Mouse (Mus musculus) liver, embryonic 15.5 days (tissue): ENCODE measurements around the gene Sec14l3. TPM values are rescaled to one million over a fixed set of nuclear protein-coding genes. Genes with fewer than 3 reads are reported as not detected.
A peak's percentile ranks its signal among the peaks of the same experiment; 100 is the strongest.

ENCODE experiments used
- ATAC-seq: fragments of 200-750 bp; cut with Nextera tagmentation; 2 replicates; pipeline ENCODE4 v1.8.0; 2017; ENCODE audit warnings: moderate number of reproducible peaks, mild to moderate bottlenecking, moderate library complexity; ENCODE audit not compliant: insufficient read depth
- H3K27ac ChIP-seq: fragments of 300-500 bp; sonication (generic); replicated peaks from 2 replicates; pipeline ENCODE4 v1.5.1; 2015; ENCODE audit warnings: mild to moderate bottlenecking, inconsistent platforms
- H3K27me3 ChIP-seq: fragments of 300-500 bp; sonication (generic); 2 replicates; pipeline ENCODE4 v1.6.1; 2015; ENCODE audit warnings: mild to moderate bottlenecking, inconsistent platforms
- H3K36me3 ChIP-seq: fragments of 300-500 bp; sonication (generic); replicated peaks from 2 replicates; pipeline ENCODE4 v1.6.1; 2015; ENCODE audit warnings: moderate library complexity, mild to moderate bottlenecking, inconsistent platforms
- H3K4me1 ChIP-seq: fragments of 300-500 bp; sonication (generic); replicated peaks from 2 replicates; pipeline ENCODE4 v1.6.1; 2015; ENCODE audit warnings: inconsistent platforms
- H3K4me2 ChIP-seq: fragments of 300-500 bp; sonication (generic); 2 replicates; pipeline ENCODE4 v1.6.1; 2015; ENCODE audit warnings: moderate library complexity, mild to moderate bottlenecking, inconsistent platforms
- H3K4me3 ChIP-seq: fragments of 300-500 bp; sonication (generic); replicated peaks from 2 replicates; pipeline ENCODE4 v1.5.1; 2015; ENCODE audit warnings: mild to moderate bottlenecking, inconsistent platforms
- H3K9ac ChIP-seq: fragments of 300-500 bp; sonication (generic); 2 replicates; pipeline ENCODE4 v1.6.1; 2015; ENCODE audit warnings: moderate library complexity, mild to moderate bottlenecking, inconsistent platforms
- H3K9me3 ChIP-seq: fragments of 300-500 bp; sonication (generic); replicated peaks from 2 replicates; pipeline ENCODE4 v1.6.1; 2016; ENCODE audit warnings: inconsistent platforms
- WGBS: fragments of 180-500 bp; shearing (Covaris S2); methylation state at CpG from one replicate; pipeline ENCODE4 v1.1.7; 2015; ENCODE audit warnings: mixed read lengths; ENCODE audit not compliant: insufficient replicate concordance; 5-methylcytosine and 5-hydroxymethylcytosine counted together
- polyA plus RNA-seq: library from polyadenylated mRNA; unstranded; fragments of >200 nt; fragmentation: Nextera tagmentation; extraction: Ambion mirVana; gene quantifications from 2 replicates; pipeline ENCODE4 v1.2.1, GENCODE M21; 2015

Gene Sec14l3
- polyA plus RNA-seq, 1 experiment from 2014 or later = not detected

DNA sequence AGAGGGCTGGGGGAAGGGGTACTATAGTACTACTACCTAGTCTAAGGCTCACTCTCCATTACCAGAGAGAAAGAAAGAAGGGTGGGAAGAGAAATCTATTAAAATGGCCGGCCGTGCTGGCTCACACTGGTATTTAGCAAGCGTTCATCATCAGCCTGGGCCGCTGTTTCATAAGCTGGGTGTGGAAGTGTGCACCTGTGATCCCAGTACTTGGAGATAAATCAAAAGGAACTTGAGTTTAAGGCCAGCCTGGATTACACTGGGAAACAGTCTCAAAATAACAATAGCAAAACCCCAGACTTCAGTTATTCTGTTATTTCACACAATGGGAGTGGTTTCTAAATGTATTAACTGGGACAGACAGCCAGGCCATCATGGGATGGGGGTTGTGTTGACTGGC lies 2.1 kb upstream of the Sec14l3 start:
- Histone ChIP-seq H3K9me3 (no peaks in the 10 kb centered on the region), H3K27me3 (no peaks in the 10 kb centered on the region), H3K4me2 (no peak overlapping the region), H3K9ac (no peak overlapping the region), H3K27ac (no peak overlapping the region), H3K4me3 (no peak overlapping the region), H3K36me3 (no peaks in the 10 kb centered on the region), H3K4me1 (no peaks in the 10 kb centered on the region)
- ATAC-seq = no peak
- 71% methylated on average over 4 of the region's 4 CpGs for WGBS

DNA sequence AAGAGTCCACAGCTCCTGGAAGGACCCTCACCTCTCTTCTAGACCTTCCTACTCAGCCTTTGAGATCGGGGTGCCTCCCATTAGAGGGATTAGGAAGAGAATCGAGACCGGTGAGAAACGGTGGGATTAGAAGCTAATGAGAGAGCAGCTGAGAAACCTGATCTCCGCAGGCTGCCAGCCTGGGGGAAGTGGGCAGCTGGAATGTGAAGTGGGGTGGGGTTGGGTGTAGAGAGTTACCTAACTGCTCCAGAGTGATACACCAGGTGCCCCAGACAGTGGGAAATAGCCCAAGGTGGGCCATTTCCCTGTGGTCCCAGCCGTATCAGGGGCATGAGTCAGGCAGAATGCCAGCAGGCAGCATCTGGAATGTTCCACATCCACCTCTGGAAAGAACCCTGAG lies 1.7 kb upstream of the Sec14l3 start:
- no peaks in the 10 kb centered on the region for H3K36me3 ChIP-seq
- ATAC-seq = no peak
- 36% methylated on average over 6 of the region's 6 CpGs for WGBS
- no peak overlapping the region for H3K27ac ChIP-seq
- no peak overlapping the region for H3K4me3 ChIP-seq
- no peak overlapping the region for H3K4me2 ChIP-seq
- H3K27me3 ChIP-seq = no peaks in the 10 kb centered on the region
- H3K4me1 ChIP-seq = no peaks in the 10 kb centered on the region
- no peaks in the 10 kb centered on the region for H3K9me3 ChIP-seq
- H3K9ac ChIP-seq = no peak overlapping the region

DNA sequence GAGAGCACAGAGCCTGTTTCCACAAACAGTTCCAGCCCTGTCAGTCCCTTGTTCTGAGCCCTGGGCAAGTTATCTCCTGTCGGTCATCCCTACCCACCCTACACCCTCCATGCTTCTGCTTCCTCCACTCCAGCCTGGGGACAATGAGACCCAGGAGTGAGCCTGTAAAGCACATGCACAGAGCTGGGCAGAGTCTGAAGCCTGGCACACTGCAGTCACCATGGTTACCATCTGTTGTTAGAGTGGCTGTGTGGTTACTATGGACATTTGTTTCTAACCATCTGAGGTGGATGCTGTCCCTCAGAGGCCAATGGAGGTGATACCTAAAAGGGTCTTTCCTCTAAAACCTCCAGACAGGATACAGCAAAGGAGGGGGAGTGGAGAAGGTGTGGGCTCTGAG lies 5.0 kb downstream of the Sec14l3 start:
- no peaks in the 10 kb centered on the region for H3K27me3 ChIP-seq
- no peak overlapping the region for H3K27ac ChIP-seq
- H3K4me1 ChIP-seq = no peaks in the 10 kb centered on the region
- no peak overlapping the region for H3K4me3 ChIP-seq
- H3K9ac ChIP-seq = no peak overlapping the region
- WGBS = 46% methylated on average over 1 of the region's 1 CpGs
- no peak overlapping the region for H3K4me2 ChIP-seq
- no peaks in the 10 kb centered on the region for H3K9me3 ChIP-seq
- no peaks in the 10 kb centered on the region for H3K36me3 ChIP-seq
- no peak for ATAC-seq

DNA sequence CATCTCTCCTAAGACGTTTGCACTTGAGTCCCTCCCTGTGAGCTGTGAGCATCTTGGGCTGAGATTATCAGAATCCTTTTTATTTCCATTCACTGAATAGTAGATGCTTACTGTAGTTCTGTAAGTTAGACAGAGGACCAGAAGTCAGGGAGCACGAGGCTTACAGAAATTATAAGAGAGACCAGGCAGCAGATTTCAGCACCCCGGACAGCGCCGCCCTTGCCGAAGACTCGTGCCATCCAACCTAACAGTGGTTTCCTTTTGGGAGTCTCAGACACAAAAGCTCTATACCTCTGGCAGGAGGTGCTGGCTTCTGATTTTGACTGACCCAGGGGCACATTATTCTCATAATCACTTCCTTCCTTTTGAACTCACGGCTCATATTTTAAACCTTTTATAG lies 12.0 kb downstream of the Sec14l3 start:
- H3K9me3 ChIP-seq = no peaks in the 10 kb centered on the region

DNA sequence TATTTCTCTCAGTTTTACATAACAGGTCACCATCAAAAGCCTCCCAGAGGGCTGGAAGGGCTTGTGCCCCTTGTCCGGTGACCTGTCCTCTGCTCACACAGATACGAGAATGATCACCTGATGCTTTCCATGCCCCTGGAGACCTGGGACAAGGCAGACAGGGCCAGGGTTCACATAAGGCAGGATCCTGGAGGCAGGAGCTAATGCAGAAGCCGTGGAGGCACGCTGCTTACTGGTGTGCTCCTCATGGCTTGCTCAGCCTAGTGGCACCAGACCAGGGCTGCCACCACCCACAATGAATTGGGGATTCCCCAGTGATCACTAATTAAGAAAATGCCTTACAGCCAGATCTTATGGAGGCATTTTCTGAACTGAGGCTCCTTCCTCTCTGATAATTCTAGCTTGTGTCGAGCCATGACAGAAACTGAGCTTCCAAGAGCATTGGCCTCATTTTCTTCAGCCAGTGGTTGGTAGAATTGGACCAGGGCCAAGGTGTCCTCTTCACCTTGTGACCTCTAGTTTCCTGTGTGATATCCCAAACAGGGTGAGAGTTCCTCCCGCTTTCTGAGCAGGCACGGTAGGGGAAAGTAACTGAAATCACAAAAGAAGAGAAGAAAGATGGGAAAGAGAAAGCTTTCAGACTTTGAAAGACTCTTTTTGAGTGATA lies 13.8 kb downstream of the Sec14l3 start:
- no peak for ATAC-seq
- WGBS = 56% methylated on average over 7 of the region's 7 CpGs

More for the DNA sequence above, 12.0 kb downstream of the Sec14l3 start:
- Histone ChIP-seq H3K27ac (no peak overlapping the region), H3K9ac (no peak overlapping the region), H3K36me3 (no peaks in the 10 kb centered on the region), H3K4me1 (no peaks in the 10 kb centered on the region), H3K4me2 (no peak overlapping the region), H3K4me3 (no peak overlapping the region), H3K27me3 (no peaks in the 10 kb centered on the region)
- 11% methylated on average over 8 of the region's 8 CpGs for WGBS
- no peak for ATAC-seq

DNA sequence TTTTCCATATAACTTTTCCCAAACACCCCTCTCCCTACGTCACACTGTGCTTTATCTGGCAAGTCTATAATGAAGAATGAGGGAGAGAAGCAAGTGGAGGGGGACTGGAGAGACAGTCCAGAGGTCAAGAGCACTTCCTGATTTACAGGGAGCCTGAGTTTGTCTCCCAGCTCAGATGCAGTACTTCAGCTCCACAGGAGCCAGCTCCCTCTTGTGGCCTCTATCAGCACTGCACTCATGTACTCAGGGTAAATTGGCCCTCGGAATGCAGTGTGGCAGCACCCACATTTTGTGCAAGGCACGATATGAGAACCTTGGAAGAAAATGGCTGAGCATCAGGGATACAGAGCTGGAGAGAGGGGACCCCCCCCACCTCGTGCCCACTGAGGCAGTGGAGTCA lies 15.6 kb downstream of the Sec14l3 start:
- H3K4me1 ChIP-seq = no peaks in the 10 kb centered on the region
- H3K36me3 ChIP-seq = no peaks in the 10 kb centered on the region
- WGBS = 8% methylated on average over 4 of the region's 4 CpGs
- H3K27ac ChIP-seq = no peak overlapping the region
- no peak overlapping the region for H3K4me3 ChIP-seq
- H3K27me3 ChIP-seq = no peaks in the 10 kb centered on the region
- H3K4me2 ChIP-seq = no peak overlapping the region
- ATAC-seq = no peak
- H3K9ac ChIP-seq = no peak overlapping the region
- no peaks in the 10 kb centered on the region for H3K9me3 ChIP-seq

More for the DNA sequence above, 13.8 kb downstream of the Sec14l3 start:
- H3K4me1 ChIP-seq = no peaks in the 10 kb centered on the region
- H3K4me3 ChIP-seq = no peak overlapping the region
- no peaks in the 10 kb centered on the region for H3K9me3 ChIP-seq
- no peaks in the 10 kb centered on the region for H3K27me3 ChIP-seq
- H3K4me2 ChIP-seq = no peak overlapping the region
- H3K36me3 ChIP-seq = no peaks in the 10 kb centered on the region
- no peak overlapping the region for H3K27ac ChIP-seq
- H3K9ac ChIP-seq = no peak overlapping the region

DNA sequence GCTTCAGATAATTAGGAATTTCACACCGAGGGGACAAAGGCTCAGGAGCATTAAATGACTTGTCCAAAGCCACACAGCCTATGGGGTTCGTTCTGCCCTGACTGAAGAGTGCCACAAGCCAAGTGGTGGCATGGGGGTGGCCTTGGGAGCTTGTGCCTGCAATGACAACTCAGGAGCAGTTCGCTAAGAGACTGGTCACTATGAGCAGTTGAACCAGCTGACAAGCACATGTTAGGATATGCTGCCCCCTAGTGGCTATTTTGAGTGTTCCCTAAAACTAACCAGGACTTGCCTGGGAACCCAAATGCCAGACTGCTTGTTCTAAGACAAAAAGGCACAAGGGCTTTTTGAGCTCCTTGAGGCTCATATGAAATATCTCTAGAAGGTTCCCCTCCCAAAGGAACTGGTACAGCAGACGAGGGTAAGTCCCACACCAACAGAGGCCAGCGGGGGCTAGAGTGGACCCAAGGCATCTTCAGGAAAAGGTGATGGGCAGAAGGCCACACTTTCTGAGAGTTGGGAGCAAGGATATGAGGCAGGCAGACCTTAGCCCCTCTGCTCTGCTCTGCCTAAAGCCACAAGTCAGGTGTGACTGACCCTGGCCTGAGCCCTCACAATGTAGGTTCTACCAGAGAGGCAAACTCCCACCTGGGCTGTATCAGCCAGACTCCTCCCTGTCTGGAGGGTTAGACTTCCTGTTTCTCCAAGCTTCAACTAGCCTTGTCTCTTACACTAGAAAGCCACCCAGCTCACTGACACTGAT lies 18.9 kb downstream of the Sec14l3 start:
- H3K27me3 ChIP-seq = no peaks in the 10 kb centered on the region
- no peaks in the 10 kb centered on the region for H3K36me3 ChIP-seq

DNA sequence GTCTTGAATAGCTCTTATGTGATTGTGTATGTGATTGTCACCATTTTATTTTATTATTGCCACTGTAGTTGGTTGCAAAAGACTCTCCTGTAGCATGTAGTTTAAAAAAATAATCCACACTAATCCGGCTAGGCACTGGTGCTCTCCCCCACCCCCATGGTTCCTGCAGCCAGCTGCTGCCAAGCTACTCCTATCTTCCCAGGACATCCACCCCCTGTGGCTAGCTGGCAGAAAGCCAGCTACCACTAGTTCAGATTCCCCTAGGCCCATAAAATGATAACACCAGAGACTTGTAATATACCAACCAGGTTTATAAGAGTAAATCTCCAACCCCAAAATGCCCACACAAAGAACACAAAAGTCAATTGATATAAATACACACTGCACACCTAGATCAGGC lies 21.6 kb downstream of the Sec14l3 start:
- no peak overlapping the region for H3K4me3 ChIP-seq

More for the DNA sequence above, 18.9 kb downstream of the Sec14l3 start:
- Histone ChIP-seq H3K4me3 (no peak overlapping the region), H3K4me1 (0 out of 2 replicates have a peak, but pooled peaks cover 3% of the 10 kb centered on the region), H3K9me3 (no peaks in the 10 kb centered on the region), H3K9ac (no peak overlapping the region), H3K4me2 (no peak overlapping the region), H3K27ac (no peak overlapping the region)
- no peak for ATAC-seq
- WGBS = 25% methylated on average over 5 of the region's 5 CpGs

DNA sequence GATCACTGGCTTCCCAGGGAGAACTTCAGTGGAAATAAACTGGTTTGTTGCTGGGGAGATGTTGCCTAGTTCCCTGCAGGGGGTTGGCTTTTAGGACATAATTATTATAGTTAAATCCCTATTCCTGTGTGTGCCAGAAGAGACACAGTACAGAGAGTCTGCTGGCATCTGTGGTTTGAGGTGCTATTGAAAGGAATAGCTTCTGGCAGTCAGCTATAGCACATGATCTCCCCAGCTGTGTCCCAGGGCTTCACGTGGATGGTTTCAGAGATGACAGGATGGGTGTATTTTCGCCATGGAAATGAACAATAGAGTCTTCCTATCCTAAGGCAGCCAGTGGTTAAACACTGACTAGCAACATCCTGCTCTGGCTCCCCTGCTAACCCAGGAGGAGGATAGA lies 22.6 kb downstream of the Sec14l3 start:
- Histone ChIP-seq H3K36me3 (peaks cover 18% of the 10 kb centered on the region), H3K4me2 (no peak overlapping the region), H3K27me3 (no peaks in the 10 kb centered on the region), H3K27ac (no peak overlapping the region), H3K4me3 (no peak overlapping the region), H3K9ac (no peak overlapping the region), H3K9me3 (no peaks in the 10 kb centered on the region), H3K4me1 (0 out of 2 replicates have a peak, but pooled peaks cover 3% of the 10 kb centered on the region)
- ATAC-seq = no peak
- 36% methylated on average over 2 of the region's 2 CpGs for WGBS

More for the DNA sequence above, 21.6 kb downstream of the Sec14l3 start:
- WGBS = 31% methylated on average over 1 of the region's 1 CpGs
- Histone ChIP-seq H3K27me3 (no peaks in the 10 kb centered on the region), H3K4me1 (0 out of 2 replicates have a peak, but pooled peaks cover 3% of the 10 kb centered on the region), H3K27ac (no peak overlapping the region), H3K9ac (no peak overlapping the region), H3K36me3 (peaks cover 8% of the 10 kb centered on the region), H3K9me3 (no peaks in the 10 kb centered on the region), H3K4me2 (no peak overlapping the region)
- no peak for ATAC-seq

DNA sequence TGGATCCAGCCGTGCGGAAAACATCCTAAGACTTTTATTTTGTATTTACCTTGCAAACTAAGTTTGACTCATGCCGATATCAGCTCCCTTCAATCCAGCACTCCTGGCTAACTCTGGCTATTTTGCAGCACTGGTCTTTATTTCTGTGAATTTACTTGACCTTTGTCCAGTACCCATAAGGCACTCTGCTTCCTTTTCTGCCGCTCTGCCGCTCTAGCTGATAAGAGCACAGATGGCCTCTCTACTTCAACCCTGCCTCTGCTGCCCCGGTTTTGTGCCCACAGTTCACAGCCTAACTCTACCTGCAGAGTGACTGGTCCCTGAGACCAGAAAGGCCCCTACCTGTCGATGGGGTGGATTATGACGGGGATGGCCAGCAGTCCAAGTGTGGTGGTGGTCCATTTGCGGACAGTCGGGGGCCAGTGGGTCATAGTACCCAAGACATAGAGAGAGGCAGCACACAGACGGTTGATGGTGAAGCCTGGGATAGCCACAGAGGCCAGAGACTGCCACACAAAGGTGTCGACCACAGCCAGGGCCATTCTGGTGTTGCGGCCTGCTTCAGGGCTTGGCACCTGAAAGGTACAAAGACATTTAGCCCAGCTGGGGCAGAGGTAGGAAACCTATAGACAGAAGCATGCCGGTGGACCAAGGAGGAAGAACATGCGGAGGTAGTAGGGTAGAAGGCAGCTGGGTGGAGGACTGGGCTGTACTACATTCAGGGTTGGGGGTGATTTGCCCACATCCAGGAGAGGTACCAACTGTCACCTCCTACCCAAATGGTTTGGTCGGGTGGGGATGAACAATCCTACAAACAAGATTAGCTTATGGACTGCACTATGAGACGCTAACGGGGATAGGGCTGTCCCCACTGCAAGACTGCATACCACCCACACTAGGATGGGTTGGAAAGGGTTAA lies 29.1 kb downstream of the Sec14l3 start:
- ATAC-seq = no peak
- WGBS = 66% methylated on average over 18 of the region's 18 CpGs
- Histone ChIP-seq H3K4me1 (peaks cover 43% of the 10 kb centered on the region), H3K4me2 (peak overlapping the region; percentile 90), H3K27ac (peak overlapping the region; percentile 31; the same call in 1 of the 2 replicates), H3K27me3 (no peaks in the 10 kb centered on the region), H3K4me3 (peak overlapping the region; percentile 69), H3K9ac (peak overlapping the region; percentile 70), H3K9me3 (no peaks in the 10 kb centered on the region), H3K36me3 (peaks cover 35% of the 10 kb centered on the region)
